Mouse (Mus musculus): ENCODE results near the gene Bdp1. TPM values are rescaled to one million over a fixed set of nuclear protein-coding genes. Genes with fewer than 3 reads are reported as not detected.

The Bdp1 gene
- 10 to 100 TPM; 53.4 to 57.6 TPM for polyA plus RNA-seq (2017; shearing (Covaris generic))

GRCm38 (mm10) chr13:100103748-100104254 lies at the start of gene Bdp1:
Gene Bdp1, minus strand, starts transcription at chr13:100104070.

GRCm38 (mm10) chr13:100124423-100125257 lies 20.8 kb upstream of the Bdp1 start, which contains the start of gene Smn1:
Gene Smn1, plus strand, starts transcription at chr13:100124852.

GRCm38 (mm10) chr13:100107652-100108472 lies 4.0 kb upstream of the Bdp1 start, which contains the start of gene Serf1:
Gene Serf1, plus strand, starts transcription at chr13:100108012.

GRCm38 (mm10) chr13:100014906-100015895 lies 88.7 kb downstream of the Bdp1 start, which contains the start of gene Mccc2:
Gene Mccc2, minus strand, starts transcription at chr13:100015639.

Other genes with a start within 250 kb of the Bdp1 start
- gene Cartpt, start 203.0 kb downstream of the Bdp1 start, polyA plus RNA-seq (2017; shearing (Covaris generic)), result not detected
- 1 to 10 TPM; 6.5 to 8.8 TPM for gene Mccc2, start 88.4 kb downstream of the Bdp1 start, polyA plus RNA-seq (2017; shearing (Covaris generic))
- gene Serf1, start 3.9 kb upstream of the Bdp1 start, polyA plus RNA-seq (2017; shearing (Covaris generic)), result 10 to 100 TPM in 1 of 2 experiments, 1 to 10 TPM in 1; 5.2 to 14.7 TPM
- 10 to 100 TPM; 38.5 to 51.9 TPM for gene Smn1, start 20.8 kb upstream of the Bdp1 start, polyA plus RNA-seq (2017; shearing (Covaris generic))
- 1 to 10 TPM; 4.0 to 8.2 TPM for gene Naip2, start 98.0 kb upstream of the Bdp1 start, polyA plus RNA-seq (2017; shearing (Covaris generic))
- gene Naip5, start 142.3 kb upstream of the Bdp1 start, polyA plus RNA-seq (2017; shearing (Covaris generic)), result 1 to 10 TPM; 3.1 to 3.7 TPM
- gene Naip6, start 213.6 kb upstream of the Bdp1 start, polyA plus RNA-seq (2017; shearing (Covaris generic)), result 1 to 10 TPM in 1 of 2 experiments, under 1 TPM in 1; 0.93 to 1.6 TPM

Measured in activated CD4-positive, CD25-positive, alpha-beta regulatory T cell (primary cell).